Mouse (Mus musculus) skeletal muscle tissue, adult 2 months (tissue): ENCODE measurements around the gene Krt8.

Experiments
- DNase-seq: peaks from one replicate; pipeline ENCODE4 v3.0.0-alpha.2; 2012; ENCODE audit warnings: low read depth, low spot score

Gene Krt8

DNA sequence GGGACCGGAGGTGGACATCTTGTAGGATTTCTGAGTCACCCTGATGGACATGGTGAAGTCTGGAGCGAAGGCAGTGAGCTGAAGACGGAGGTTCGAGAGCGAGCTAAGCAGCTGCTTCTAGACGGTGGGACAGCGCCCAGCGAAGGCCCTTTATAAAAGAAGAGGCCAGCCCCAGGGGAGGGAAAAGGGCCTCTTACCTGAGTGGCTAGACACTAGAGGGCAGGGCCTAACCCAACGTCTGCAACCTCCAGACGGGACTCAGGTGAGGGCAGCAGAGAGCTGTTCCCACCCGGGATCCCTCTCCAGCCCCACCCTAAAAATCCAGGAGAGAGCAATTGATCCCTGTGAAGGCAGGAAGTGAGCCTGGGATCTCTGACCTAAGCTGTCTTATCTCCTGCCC is at the start of gene Krt8:
Krt8 (minus strand) TSS at position 294 of the 400 bp plus-strand sequence.
- DNase-seq, result no peak

DNA sequence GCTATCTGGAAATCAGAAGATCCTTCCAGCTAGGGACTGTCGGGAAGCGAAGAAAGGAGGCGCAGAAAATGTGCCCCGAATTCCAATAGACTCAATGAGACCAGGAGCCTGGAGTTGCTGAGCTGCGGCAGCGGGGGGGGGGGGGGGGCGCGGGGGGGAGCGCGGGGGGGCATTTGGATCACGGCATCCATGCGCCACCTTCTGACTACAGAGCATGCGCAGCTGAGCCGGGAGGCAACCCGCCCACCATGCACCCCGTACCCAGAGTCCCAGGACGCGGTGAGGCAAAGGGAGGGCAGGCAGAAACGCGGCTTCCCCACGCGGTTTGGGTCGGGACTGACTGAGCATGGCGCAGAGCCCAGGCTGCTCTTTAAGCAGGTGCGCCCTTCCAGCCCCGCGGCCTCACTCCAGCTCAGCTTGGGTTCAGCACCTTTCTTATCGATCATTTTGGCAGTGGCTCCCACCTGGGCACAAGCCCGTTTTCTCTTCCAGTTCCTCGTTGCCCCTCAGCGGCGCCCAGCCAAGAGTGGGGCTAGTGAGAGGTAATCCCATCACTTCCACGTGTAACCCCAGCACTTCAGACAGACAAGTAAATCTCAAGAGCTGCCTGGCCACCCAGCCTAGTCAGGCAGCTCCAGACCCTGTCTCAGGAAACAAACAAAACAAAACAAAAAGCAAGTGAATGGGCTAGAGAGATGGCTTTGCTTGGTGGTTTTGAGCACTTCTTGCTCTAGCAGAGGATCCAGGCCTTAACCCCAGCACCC is 47.8 kb upstream of the Krt8 start:
- DNase-seq, result no peak

DNA sequence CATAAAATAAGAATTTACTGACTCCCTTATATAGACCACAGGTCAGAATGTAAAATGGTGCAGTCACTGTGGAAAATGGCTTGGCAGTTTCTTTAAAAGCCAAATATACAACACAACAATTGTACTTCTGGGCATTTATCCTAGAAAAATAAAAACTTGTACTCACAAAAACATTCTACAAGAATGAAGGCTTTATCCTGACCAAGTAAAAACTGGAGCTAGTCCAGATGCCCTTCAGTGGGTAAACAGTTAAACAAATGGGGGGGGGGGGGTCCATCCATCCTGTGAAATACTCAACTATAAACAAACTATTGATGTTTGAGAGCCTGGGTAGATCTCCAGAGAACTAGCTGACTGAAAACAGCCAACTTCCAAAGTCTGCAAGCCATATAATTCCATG is 45.6 kb upstream of the Krt8 start:
- DNase-seq, result no peak

DNA sequence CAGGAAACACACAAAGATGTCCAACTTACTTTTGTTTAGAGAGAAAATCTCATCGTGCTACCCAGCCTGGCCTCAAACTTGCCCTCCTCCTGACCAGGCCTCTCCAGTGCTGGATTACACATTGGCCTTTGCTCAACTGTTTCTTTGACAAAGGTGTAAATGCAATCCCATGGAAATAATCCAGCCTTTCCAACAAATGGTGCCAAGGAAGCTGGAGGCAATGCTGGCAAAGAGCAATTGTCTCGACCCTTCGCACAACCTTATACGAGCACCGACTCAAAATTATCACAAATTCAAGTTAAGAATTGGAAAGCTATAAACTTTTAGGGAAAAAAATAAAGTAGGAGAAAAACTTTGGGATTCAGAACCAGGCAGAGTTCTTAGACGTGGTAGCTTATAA is 43.7 kb upstream of the Krt8 start:
- no peak for DNase-seq

DNA sequence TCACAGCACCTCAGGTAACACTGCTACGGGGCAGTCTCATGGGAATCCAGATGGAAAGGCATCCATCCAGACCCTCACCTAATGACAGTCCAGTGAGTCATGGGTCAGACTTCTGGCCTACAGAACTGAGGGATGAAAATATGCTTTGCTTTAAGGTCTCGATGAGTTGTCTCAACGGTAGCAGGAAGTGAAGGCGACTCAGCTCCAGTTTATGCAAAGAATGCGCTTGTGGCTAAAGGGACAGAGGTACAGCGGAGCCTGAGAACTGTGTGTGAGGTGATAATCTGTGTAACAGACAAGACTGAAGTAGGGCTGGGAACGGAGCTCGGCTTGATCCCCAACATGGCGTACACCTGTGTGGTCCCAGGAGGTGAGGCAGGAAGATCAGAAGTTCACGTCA is 41.4 kb upstream of the Krt8 start:
- DNase-seq, result no peak

DNA sequence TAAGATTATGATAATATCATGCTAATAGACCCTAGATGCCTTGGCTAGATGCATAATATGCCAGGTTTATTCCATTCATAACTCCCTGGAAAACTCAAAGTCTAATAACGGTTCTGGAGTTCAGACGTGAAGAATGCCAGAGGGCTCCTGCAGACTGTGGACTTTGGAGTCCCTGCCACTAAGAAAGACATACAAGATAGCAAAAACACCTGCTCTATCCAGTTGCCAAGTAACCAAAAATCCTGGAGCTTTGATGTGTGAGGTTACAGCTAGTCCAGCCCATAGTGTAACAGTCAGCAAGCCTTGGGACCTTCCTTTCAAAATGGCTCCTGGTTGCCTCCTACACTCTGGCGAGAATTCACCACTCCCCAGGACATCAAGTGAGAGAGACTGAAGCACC is 40.5 kb upstream of the Krt8 start:
- no peak for DNase-seq

DNA sequence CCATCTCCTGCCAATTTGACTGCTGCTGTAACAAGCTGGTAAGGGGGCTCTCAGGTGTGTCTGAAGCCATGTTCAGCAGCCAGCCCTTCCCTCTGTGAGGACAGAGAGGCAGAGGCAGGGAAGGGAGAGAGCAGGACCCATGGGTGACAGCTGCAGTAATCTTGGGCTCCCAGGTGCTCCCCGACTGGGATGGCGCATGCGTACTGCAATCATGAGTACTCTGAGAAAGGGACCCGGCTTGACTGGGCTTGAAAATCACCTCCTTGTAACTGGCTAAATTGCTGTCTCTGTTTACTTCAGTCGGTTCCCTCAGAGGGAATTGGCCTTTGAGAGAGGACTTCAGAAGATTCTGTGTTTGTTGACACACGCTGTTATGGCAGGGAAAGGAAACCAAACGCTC is 37.7 kb upstream of the Krt8 start:
- no peak for DNase-seq

DNA sequence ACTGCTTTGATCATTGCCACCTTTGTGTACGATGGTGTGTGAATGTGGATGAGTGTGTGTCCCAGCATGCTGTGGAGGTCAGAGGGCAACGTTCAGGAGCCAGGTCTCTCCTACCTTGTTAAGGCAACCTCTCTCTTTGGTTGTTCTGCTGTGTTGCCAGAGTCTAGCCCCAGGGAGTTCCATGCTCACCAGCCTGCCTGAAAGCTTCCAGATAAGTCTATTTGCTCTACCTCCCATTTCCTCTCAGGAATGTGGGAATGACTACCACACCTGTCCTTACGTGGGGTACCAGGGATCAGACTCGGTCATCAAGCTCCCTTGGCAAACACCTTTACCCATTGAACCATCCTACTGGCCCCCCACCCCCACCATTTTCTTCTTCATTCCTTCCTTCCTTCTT is 36.0 kb upstream of the Krt8 start:
- DNase-seq, result no peak

DNA sequence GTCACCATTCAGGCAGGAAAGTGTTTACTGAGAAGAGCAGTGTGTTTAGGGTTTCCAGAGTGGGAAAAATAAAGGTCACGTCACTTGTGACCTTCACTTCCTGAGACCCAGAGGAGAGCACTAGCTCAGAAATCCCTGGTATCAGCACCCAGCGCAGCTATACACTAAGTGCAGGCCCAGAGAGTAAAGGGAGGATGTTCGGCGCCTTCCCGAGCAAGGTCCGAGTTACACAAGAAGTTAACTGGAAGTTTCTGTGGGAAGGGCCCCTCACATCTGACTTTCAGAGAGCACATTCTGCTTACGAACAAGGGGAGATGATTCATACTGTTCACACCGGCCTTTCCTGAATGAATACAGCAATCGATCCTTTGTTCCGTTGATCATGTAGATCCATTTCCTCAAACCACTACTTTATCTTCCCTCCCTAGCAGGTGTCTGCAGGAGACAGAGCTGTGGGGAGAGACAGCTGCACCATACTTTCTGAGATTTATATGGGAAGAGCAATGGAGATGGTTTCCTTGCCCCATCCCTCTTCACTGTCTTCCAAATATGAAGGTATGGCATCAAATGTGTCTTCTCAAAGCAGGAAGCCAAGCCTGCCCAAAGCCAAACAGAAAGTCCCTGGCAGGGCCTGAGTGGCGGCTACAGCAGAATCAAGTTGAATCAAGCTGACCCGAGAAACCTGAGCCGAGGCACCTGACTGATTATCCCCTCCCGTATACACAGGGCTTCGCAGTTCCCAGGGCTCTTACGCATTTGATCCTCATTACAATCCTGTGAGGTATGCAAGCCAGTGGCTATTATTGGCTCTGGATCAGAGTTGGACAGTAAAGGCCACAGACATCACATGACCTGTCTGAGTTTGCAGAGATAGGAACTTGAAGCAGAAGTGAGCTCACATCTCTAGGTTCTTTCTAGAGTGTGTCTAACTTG is 30.1 kb upstream of the Krt8 start:
- DNase-seq, result no peak

DNA sequence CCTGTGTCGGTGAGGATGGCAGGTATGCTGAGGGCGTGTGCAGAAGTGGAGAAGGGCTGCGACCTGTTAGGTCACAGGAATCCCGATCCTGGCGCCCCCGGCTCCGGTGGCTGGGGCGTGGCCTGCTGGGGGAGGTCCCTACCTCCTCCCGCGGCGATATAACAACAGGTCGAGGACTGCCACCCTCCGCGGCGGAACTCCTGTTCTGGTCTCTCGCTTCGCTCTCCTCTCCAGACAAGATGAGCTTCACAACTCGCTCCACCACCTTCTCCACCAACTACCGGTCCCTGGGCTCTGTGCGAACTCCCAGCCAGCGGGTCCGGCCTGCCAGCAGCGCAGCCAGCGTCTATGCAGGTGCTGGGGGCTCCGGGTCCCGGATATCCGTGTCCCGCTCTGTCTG is 23.8 kb upstream of the Krt8 start, which contains the start of gene Krt18:
Krt18 (plus strand) TSS at position 141 of the 400 bp plus-strand sequence.
- DNase-seq, result no peak

DNA sequence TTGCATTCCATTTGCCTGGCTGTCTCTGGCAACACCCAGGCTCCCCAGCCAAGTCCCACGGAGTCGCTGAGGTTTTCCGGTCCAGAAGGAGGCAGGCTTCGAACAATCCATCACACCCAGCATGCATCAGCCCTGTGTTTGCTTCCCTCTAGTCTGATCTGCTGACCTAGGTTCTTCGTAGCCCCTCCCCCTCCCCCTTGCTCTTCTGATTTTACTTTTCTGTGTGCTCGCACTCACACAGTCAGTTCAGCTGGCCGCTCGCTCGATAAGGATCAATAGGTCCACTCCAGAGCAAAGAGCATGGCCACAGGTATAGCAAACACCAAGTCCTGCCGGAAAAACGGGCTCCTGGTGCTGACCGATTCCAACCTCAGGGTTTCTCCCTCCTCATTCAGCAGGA is 22.1 kb upstream of the Krt8 start:
- no peak for DNase-seq

DNA sequence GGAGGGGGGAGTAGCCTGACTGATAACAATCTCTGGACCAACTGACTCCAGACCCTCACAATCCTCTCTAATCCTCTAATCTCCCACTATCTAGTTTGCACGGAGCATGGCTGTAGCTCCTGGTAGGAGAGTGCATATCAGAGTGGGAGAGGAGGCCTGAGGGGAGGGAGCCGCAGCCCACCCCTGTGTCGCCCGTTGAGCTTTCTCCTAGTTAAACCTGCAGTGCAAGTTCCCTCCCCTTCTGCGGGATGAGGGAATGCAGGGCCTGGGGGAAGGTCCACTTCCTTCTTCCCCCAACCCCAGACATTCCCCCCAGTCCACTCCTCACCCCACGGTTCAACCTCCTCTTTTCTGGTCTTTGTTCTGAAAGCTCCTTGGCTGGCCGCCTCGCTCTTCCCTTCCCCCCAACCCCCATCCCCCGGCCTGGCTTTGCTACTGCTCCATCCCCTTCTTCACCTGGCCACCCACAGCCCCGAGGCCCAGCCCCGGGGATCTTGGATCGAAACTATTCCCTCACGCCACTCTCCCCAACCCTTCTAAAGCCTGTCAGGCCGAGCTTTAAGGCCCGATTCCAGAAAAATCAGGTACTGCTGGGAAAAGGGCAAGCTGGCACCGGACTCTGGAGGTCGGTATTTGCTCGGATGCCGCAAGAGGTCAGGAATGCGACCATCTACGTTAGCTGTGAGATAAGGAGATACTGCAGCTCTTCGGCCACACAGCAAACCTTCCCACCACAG is 21.0 kb upstream of the Krt8 start:
- DNase-seq, result no peak

DNA sequence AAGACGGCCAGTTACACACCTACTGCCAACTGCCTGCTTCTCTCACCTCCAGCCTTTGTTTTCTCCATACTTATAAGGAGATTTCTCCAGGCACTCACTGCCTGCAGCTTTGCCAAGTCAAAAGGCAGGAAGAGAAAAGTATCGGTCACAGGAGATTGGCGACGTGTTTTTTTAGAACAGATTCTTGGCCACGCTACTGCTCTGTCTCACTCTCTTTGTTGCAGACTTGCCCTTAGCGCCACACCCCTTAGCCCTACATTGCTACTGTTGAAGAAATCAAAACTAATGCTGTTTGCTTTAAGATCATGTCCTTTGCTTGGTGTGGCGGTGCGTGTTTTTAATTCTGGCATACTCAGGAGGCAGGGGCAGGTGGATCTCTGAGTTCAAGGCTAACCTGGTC is 19.6 kb upstream of the Krt8 start:
- no peak for DNase-seq

DNA sequence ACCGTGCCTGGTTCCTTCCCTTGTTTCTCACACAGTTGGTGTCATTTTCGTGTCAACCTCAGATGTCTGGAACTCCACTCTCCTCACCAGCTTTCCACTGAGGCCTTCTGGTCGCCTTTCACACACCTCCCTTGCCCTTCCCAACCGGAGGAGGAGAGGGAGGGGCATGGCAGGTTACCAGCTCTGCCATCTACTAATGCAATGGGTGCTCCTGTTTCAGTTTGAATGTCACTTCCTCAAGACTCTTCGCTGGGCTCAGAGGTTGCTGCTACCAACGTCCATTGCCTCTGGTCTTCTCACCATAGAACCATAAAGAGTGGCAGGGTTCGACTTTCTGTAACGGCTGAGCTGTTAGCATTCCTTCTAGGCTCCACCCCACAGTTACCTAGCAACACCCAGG is 18.2 kb upstream of the Krt8 start:
- no peak for DNase-seq

DNA sequence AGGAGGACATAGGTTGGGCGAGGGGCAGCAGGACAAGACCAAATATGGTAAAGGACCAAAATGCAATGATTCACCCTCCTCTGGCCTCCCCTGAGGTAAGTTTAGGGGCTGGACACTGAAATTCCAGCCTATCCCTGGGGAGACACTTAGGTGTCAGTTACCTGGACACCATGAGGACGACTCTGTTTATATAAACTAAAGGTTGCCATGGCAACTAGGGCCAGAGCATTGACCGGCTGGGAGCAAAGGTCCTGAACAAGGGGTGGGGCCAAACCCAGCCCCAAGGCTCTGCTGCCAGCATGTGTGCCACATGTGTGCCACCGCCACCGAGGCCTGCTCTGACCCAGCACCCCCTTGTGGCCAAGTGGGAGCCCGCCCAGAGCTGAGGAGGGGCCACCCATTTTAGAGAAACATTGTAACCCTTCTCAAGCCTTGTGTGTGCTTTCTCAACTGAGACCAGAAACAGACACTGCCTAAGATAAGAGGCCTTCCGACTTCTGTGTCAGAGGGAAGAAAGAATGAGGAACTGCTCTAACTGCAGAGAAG is 13.7 kb upstream of the Krt8 start:
- peak; percentile 41 for DNase-seq

DNA sequence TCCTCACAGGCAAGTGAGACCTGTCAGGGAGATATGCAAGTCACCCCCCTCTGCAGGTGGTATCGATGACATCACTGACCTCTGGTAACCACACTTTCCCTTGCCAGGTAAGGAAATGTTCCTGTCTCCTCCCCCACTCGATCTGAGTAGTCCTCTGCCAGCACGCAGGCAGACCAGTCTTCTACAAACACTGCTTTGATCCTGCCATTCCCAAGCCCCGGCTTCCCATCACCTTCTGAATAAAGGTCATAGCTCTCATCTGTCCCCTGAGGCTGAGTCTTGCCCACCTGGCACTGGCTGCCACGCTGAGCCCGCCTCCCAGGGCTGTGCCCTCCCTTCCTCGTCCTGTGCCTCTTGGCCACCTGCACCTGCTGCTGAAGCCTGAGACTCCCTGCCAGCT is 12.5 kb upstream of the Krt8 start:
- peak; percentile 27 for DNase-seq

DNA sequence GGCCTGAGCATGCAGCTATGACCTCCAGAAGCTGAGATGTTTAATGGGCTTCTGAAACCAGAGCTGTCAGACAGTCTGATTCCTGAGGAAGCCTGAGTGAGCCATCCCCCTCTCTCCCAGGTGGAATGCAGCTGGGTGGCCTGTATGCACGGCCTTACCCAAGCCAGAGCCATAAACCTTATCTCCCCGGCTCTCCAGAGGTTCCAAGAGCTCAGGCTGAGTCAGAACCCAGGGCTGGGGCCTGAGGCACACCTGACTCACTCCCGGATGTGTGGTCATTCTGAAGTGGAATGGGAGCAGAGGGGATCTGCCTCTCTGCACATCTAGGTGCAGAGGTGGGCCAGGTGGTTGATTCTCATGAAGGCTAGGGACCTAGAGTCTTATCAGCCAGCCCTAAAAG is 11.8 kb upstream of the Krt8 start:
- DNase-seq, result no peak

DNA sequence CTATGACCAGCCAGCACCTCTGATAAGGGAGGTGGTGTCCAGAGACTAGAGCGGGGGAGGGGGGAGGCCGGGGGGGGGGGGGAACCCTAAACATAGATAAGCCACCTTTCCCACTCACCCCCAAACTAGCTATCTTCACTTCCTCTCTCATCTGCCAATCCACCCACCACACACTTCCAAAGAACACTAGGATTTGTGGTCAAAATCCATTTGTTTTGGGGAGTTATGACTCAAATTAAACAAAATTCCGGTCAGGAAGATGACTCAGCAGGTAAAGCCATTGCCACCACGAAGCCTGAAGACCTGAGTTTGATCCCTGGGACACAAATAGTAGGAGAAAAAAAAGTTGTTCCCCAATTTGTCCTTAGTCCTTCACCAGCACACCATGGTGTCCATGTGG is 10.6 kb upstream of the Krt8 start:
- no peak for DNase-seq

DNA sequence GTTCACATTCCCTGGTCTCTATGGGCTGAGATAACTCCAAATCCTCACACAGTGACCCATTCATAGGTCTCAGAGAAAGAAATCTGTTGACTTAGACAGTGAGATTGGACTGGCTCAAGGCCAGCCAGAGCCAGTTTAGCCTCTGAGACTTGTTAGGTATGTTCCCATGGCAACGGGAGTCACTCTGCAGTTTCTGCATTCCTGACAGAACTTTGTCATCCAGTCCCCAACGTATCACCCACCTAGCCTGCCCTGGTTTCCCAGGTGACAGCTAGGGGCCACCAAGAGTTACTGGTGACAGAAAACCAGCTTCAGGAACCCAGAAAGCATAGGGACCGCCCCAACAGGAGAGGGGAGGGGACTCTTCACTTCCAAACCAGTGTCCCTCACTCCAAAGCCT is 9.4 kb upstream of the Krt8 start:
- DNase-seq, result no peak

DNA sequence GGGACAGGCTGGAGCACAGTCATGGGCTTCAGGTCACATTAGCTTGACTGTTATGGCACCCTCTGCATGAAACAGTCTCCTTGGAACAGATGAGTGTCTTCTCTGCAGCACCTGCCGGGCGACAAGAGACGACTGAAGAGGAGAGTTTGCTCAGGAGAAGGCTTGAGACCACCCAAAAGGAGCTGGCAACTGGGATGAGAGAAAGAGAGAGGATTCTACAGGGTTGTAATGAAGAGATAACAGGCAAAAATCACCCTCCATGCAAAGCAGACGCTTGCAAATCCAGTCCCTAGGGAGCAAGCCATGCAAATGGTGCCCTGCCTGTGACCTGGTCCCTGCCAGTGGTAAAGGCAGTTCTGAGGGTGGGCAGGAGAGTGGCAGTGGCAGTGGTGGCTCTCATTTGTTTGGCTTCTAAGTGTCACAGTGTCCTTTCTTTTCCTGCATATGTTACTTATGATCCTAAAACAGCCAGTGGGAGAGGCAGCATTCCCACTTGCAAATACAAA is 8.0 kb upstream of the Krt8 start:
- DNase-seq, result no peak

DNA sequence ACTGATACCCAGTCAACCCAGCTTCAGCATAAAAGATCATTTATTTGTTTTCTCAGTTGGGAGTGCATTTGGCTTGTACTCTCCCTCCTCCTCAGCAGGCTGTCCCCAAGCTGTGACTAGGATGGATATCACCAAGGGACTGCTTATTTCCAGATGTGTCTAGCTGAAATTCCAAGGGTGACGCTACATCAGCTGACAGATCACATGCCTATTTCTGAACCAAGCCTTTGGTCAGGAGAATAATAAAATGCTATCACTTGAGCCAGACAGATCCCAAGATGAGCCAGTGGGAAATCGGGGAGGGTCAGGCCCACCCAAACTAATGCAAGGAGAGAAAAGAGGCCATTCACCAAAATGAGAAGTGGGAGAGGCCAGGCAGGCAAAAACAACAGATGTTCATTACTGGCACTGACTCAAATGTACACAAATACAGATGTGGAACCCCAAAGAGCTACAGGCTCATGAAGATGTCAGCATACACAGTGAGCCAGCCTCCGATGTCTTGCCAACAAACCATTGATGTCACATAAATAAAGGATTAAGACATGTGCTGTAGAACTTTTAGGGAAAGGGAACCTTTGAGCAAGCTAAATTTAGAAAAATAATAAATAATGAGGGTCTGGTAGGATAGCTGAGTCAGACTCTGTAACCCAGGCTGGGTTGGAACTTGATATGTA is 6.4 kb upstream of the Krt8 start:
- peak; percentile 58 for DNase-seq
